8 mouse cellular contexts compared by ENCODE assay signal in genomic region chr8:105964506-105965265, GRCm38 (mm10). TPM values are rescaled to one million over a fixed set of nuclear protein-coding genes. Genes with fewer than 3 reads are reported as not detected.
A peak's percentile ranks its signal among the peaks of the same experiment; 100 is the strongest.
DNase-seq lines count a peak whose midpoint lies in the region; ATAC-seq and TF ChIP-seq lines count a peak whose summit lies in the region.

No protein-coding gene starts in this region.

- TF ChIP-seq CTCF in kidney, adult 2 months (conservative IDR thresholded peaks at IDR 0.05; ENCODE audit: insufficient read depth, insufficient read length, low read depth, low read length), result no peak

- H3K9me3 ChIP-seq in embryonic facial prominence, embryonic 12.5 days, result no peaks in the 10 kb centered on the region
- H3K9me3 ChIP-seq in hindbrain, embryonic 15.5 days, result no peaks in the 10 kb centered on the region
- no peaks in the 10 kb centered on the region for H3K9me3 ChIP-seq in midbrain, embryonic 15.5 days

- TF ChIP-seq POLR2A in kidney, adult 2 months (IDR thresholded peaks at IDR 0.05; ENCODE audit: low read depth, low read length), result no peak

- 56% methylated on average over 12 of the region's 12 CpGs for WGBS in kidney, adult 2 months
- 55% methylated on average over 12 of the region's 12 CpGs for WGBS in embryonic facial prominence, embryonic 12.5 days
- 73% methylated on average over 12 of the region's 12 CpGs for WGBS in hindbrain, embryonic 15.5 days
- WGBS in midbrain, embryonic 15.5 days, result 71% methylated on average over 12 of the region's 12 CpGs

- no peak for ATAC-seq in embryonic facial prominence, embryonic 12.5 days (ENCODE audit: insufficient number of reproducible peaks, insufficient read depth, low FRiP score, low TSS enrichment)
- no peak for ATAC-seq in hindbrain, embryonic 15.5 days (ENCODE audit: low FRiP score, low read depth)
- ATAC-seq in midbrain, embryonic 15.5 days (replicated peaks), result no peak

- peak overlapping the region; percentile 80 for H3K4me3 ChIP-seq in kidney, adult 2 months (ENCODE audit: insufficient read depth, low read depth, low read length)
- H3K4me3 ChIP-seq in embryonic facial prominence, embryonic 12.5 days, result peak overlapping the region; percentile 76
- H3K4me3 ChIP-seq in hindbrain, embryonic 15.5 days, result peak overlapping the region; percentile 42
- H3K4me3 ChIP-seq in midbrain, embryonic 15.5 days, result peak overlapping the region; percentile 41; the same call in 1 of the 2 replicates

- peak overlapping the region; percentile 81 for H3K9ac ChIP-seq in embryonic facial prominence, embryonic 12.5 days
- H3K9ac ChIP-seq in hindbrain, embryonic 15.5 days, result no peak overlapping the region
- no peak overlapping the region for H3K9ac ChIP-seq in midbrain, embryonic 15.5 days

- peaks cover 13% of the 10 kb centered on the region for H3K4me1 ChIP-seq in kidney, adult 2 months (ENCODE audit: control insufficient read depth, insufficient read depth, low read length)
- peaks cover 19% of the 10 kb centered on the region for H3K4me1 ChIP-seq in embryonic facial prominence, embryonic 12.5 days
- H3K4me1 ChIP-seq in hindbrain, embryonic 15.5 days (replicated peaks), result peaks cover 9% of the 10 kb centered on the region
- H3K4me1 ChIP-seq in midbrain, embryonic 15.5 days, result peaks cover 7% of the 10 kb centered on the region

- H3K36me3 ChIP-seq in kidney, adult 2 months (ENCODE audit: control insufficient read depth, insufficient read depth, low read length), result no peaks in the 10 kb centered on the region
- H3K36me3 ChIP-seq in embryonic facial prominence, embryonic 12.5 days, result peaks cover 10% of the 10 kb centered on the region; the same call in 1 of the 2 replicates
- H3K36me3 ChIP-seq in hindbrain, embryonic 15.5 days, result no peaks in the 10 kb centered on the region
- H3K36me3 ChIP-seq in midbrain, embryonic 15.5 days (replicated peaks), result no peaks in the 10 kb centered on the region

- H3K27me3 ChIP-seq in kidney, adult 2 months (replicated peaks; ENCODE audit: control insufficient read depth, insufficient read depth, low read length), result no peaks in the 10 kb centered on the region
- no peaks in the 10 kb centered on the region for H3K27me3 ChIP-seq in embryonic facial prominence, embryonic 12.5 days
- H3K27me3 ChIP-seq in hindbrain, embryonic 15.5 days, result peaks cover 27% of the 10 kb centered on the region
- H3K27me3 ChIP-seq in midbrain, embryonic 15.5 days (replicated peaks), result peaks cover 30% of the 10 kb centered on the region

- H3K4me2 ChIP-seq in embryonic facial prominence, embryonic 12.5 days (replicated peaks), result peak overlapping the region; percentile 70
- H3K4me2 ChIP-seq in hindbrain, embryonic 15.5 days, result peak overlapping the region; percentile 55
- peak overlapping the region; percentile 53 for H3K4me2 ChIP-seq in midbrain, embryonic 15.5 days

- DNase-seq in kidney, adult 2 months, result no peak
- DNase-seq in kidney, adult 9 months, result no peak
- no peak for DNase-seq in adrenal gland, postnatal 10 days
- no peak for DNase-seq in layer of hippocampus, postnatal 10 days (ENCODE audit: low spot score in 2 of 2)
- no peak for DNase-seq in frontal cortex, adult 2 months (ENCODE audit: extremely low spot score in 1 of 2, low spot score in 1 of 2)

- peak overlapping the region; percentile 84; the same call in 1 of the 2 replicates for H3K27ac ChIP-seq in kidney, adult 2 months (ENCODE audit: insufficient read depth, low read depth, low read length)
- H3K27ac ChIP-seq in embryonic facial prominence, embryonic 12.5 days, result peak overlapping the region; percentile 24; the same call in 1 of the 2 replicates
- no peak overlapping the region for H3K27ac ChIP-seq in hindbrain, embryonic 15.5 days (replicated peaks)
- H3K27ac ChIP-seq in midbrain, embryonic 15.5 days, result no peak overlapping the region

RNA-seq across cellular contexts. Expression of gene Slc12a4, which starts 1.2 kb away (rescaled TPM):
- 30.9 and 33.5 TPM in 2 replicates for polyA plus RNA-seq in kidney, adult 2 months (2012; rRNA removed)
- 44.3 and 48.2 TPM in 2 replicates for polyA plus RNA-seq in embryonic facial prominence, embryonic 12.5 days (2016; fragmentation: Nextera tagmentation; extraction: Ambion mirVana)
- 11.9 and 12.9 TPM in 2 replicates for polyA plus RNA-seq in hindbrain, embryonic 15.5 days (2015; fragmentation: Nextera tagmentation; extraction: Ambion mirVana)
- polyA plus RNA-seq in midbrain, embryonic 15.5 days (2015; fragmentation: Nextera tagmentation; extraction: Ambion mirVana), result 7.5 and 9.1 TPM in 2 replicates
- 10 to 100 TPM; 30.5 to 33.7 TPM for total RNA-seq in adrenal gland, postnatal 10 days (2021)
- 10 to 100 TPM; 28.3 to 32.2 TPM for total RNA-seq in layer of hippocampus, postnatal 10 days (2021)
- polyA plus RNA-seq in frontal cortex, adult 2 months (2012; rRNA removed), result 24.9 and 28.3 TPM in 2 replicates

RNA-seq across cellular contexts. Expression of gene Dpep3, which starts 14.5 kb away (rescaled TPM):
- polyA plus RNA-seq in kidney, adult 2 months (2012; rRNA removed), result 0.05 and 0.10 TPM in 2 replicates
- not detected in 2 replicates for polyA plus RNA-seq in embryonic facial prominence, embryonic 12.5 days (2016; fragmentation: Nextera tagmentation; extraction: Ambion mirVana)
- polyA plus RNA-seq in hindbrain, embryonic 15.5 days (2015; fragmentation: Nextera tagmentation; extraction: Ambion mirVana), result not detected in 2 replicates
- not detected in 2 replicates for polyA plus RNA-seq in midbrain, embryonic 15.5 days (2015; fragmentation: Nextera tagmentation; extraction: Ambion mirVana)
- not detected for total RNA-seq in adrenal gland, postnatal 10 days (2021)
- total RNA-seq in layer of hippocampus, postnatal 10 days (2021), result not detected
- polyA plus RNA-seq in frontal cortex, adult 2 months (2012; rRNA removed), result not detected in 2 replicates

RNA-seq across cellular contexts. Expression of gene Lcat, which starts 21.5 kb away (rescaled TPM):
- 2.2 and 2.4 TPM in 2 replicates for polyA plus RNA-seq in kidney, adult 2 months (2012; rRNA removed)
- 2.3 and 3.0 TPM in 2 replicates for polyA plus RNA-seq in embryonic facial prominence, embryonic 12.5 days (2016; fragmentation: Nextera tagmentation; extraction: Ambion mirVana)
- 4.5 and 5.0 TPM in 2 replicates for polyA plus RNA-seq in hindbrain, embryonic 15.5 days (2015; fragmentation: Nextera tagmentation; extraction: Ambion mirVana)
- polyA plus RNA-seq in midbrain, embryonic 15.5 days (2015; fragmentation: Nextera tagmentation; extraction: Ambion mirVana), result 1.6 and 2.0 TPM in 2 replicates
- 10 to 100 TPM; 39.2 to 89.9 TPM for total RNA-seq in adrenal gland, postnatal 10 days (2021)
- total RNA-seq in layer of hippocampus, postnatal 10 days (2021), result 10 to 100 TPM; 30.1 to 30.7 TPM
- polyA plus RNA-seq in frontal cortex, adult 2 months (2012; rRNA removed), result 75.1 and 75.6 TPM in 2 replicates

RNA-seq across cellular contexts. Expression of gene Psmb10, which starts 26.4 kb away (rescaled TPM):
- 71.2 and 88.0 TPM in 2 replicates for polyA plus RNA-seq in kidney, adult 2 months (2012; rRNA removed)
- polyA plus RNA-seq in embryonic facial prominence, embryonic 12.5 days (2016; fragmentation: Nextera tagmentation; extraction: Ambion mirVana), result 22.9 and 31.7 TPM in 2 replicates
- polyA plus RNA-seq in hindbrain, embryonic 15.5 days (2015; fragmentation: Nextera tagmentation; extraction: Ambion mirVana), result 74.7 and 75.2 TPM in 2 replicates
- polyA plus RNA-seq in midbrain, embryonic 15.5 days (2015; fragmentation: Nextera tagmentation; extraction: Ambion mirVana), result 64.3 and 65.3 TPM in 2 replicates
- 10 to 100 TPM; 58.0 to 66.3 TPM for total RNA-seq in adrenal gland, postnatal 10 days (2021)
- total RNA-seq in layer of hippocampus, postnatal 10 days (2021), result 10 to 100 TPM; 70.2 to 82.5 TPM
- 115 and 125 TPM in 2 replicates for polyA plus RNA-seq in frontal cortex, adult 2 months (2012; rRNA removed)

RNA-seq across cellular contexts. Expression of gene Dus2, which starts 26.5 kb away (rescaled TPM):
- polyA plus RNA-seq in kidney, adult 2 months (2012; rRNA removed), result 10.2 and 11.6 TPM in 2 replicates
- polyA plus RNA-seq in embryonic facial prominence, embryonic 12.5 days (2016; fragmentation: Nextera tagmentation; extraction: Ambion mirVana), result 25.3 and 26.6 TPM in 2 replicates
- polyA plus RNA-seq in hindbrain, embryonic 15.5 days (2015; fragmentation: Nextera tagmentation; extraction: Ambion mirVana), result 27.2 and 29.6 TPM in 2 replicates
- 29.0 and 30.8 TPM in 2 replicates for polyA plus RNA-seq in midbrain, embryonic 15.5 days (2015; fragmentation: Nextera tagmentation; extraction: Ambion mirVana)
- total RNA-seq in adrenal gland, postnatal 10 days (2021), result 10 to 100 TPM; 13.5 to 15.2 TPM
- 10 to 100 TPM; 20.9 to 21.5 TPM for total RNA-seq in layer of hippocampus, postnatal 10 days (2021)
- 27.1 and 28.5 TPM in 2 replicates for polyA plus RNA-seq in frontal cortex, adult 2 months (2012; rRNA removed)

Comparison
In these comparisons a context has a peak if more than half of its experiments do, and no peak if none do; other contexts are left out.
1. H3K27ac ChIP-seq: peak in kidney, adult 2 months (single experiment) and embryonic facial prominence, embryonic 12.5 days (single experiment); none in hindbrain, embryonic 15.5 days (single experiment) and midbrain, embryonic 15.5 days (single experiment).
2. RNA of gene Lcat, which starts 21.5 kb away (polyA plus RNA-seq): 75.1 to 75.6 TPM in frontal cortex, adult 2 months; 4.5 to 5.0 TPM in hindbrain, embryonic 15.5 days, 2.3 to 3.0 TPM in embryonic facial prominence, embryonic 12.5 days, 2.2 to 2.4 TPM in kidney, adult 2 months and 1.6 to 2.0 TPM in midbrain, embryonic 15.5 days; every median in the first group is over 10 times any median in the second.
3. Peak in every context shown above with its lines, with median percentiles within 50 percentile points of each other: H3K4me3 ChIP-seq and H3K4me2 ChIP-seq.